Mouse (Mus musculus): ENCODE data around the gene Nf1. TPM values are rescaled to one million over a fixed set of nuclear protein-coding genes. Genes with fewer than 3 reads are reported as not detected.

Gene Nf1
- polyA plus RNA-seq, 1 experiment from 2014 or later, result 19.6 TPM

- H3K27ac ChIP-seq (ENCODE audit: low read depth, low read length), result no peak overlapping the region
- no peak for ATAC-seq (ENCODE audit: low read depth)
- WGBS, result 89% methylated on average over 3 of the region's 3 CpGs
Observed at GRCm38 (mm10) chr11:79460756-79461450, 121.4 kb downstream of the Nf1 start.

GRCm38 (mm10) chr11:79468097-79468496 lies 128.6 kb downstream of the Nf1 start:
- Histone ChIP-seq H3K9ac (replicated peaks; ENCODE audit: low read depth, low read length) (no peak overlapping the region), H3K9me3 (ENCODE audit: control insufficient read depth, low read length) (no peaks in the 10 kb centered on the region), H3K36me3 (ENCODE audit: control insufficient read depth, insufficient read depth, low read length) (peaks cover 29% of the 10 kb centered on the region), H3K4me2 (ENCODE audit: low read depth, low read length) (no peak overlapping the region), H3K27ac (ENCODE audit: low read depth, low read length) (no peak overlapping the region), H3K27me3 (ENCODE audit: control insufficient read depth, insufficient read depth, low read length) (no peaks in the 10 kb centered on the region), H3K4me3 (ENCODE audit: low read depth, low read length) (no peak overlapping the region), H3K4me1 (ENCODE audit: control insufficient read depth, insufficient read depth, low read length) (no peaks in the 10 kb centered on the region)
- ATAC-seq (ENCODE audit: low read depth), result no peak
- 85% methylated on average over 1 of the region's 1 CpGs for WGBS

More at GRCm38 (mm10) chr11:79460756-79461450, 121.4 kb downstream of the Nf1 start:
- Histone ChIP-seq H3K4me3 (ENCODE audit: low read depth, low read length) (no peak overlapping the region), H3K9ac (replicated peaks; ENCODE audit: low read depth, low read length) (no peak overlapping the region), H3K36me3 (ENCODE audit: control insufficient read depth, insufficient read depth, low read length) (peaks cover 21% of the 10 kb centered on the region), H3K27me3 (ENCODE audit: control insufficient read depth, insufficient read depth, low read length) (no peaks in the 10 kb centered on the region), H3K4me2 (ENCODE audit: low read depth, low read length) (no peak overlapping the region), H3K4me1 (ENCODE audit: control insufficient read depth, insufficient read depth, low read length) (no peaks in the 10 kb centered on the region), H3K9me3 (ENCODE audit: control insufficient read depth, low read length) (no peaks in the 10 kb centered on the region)

GRCm38 (mm10) chr11:79483392-79483791 lies 143.9 kb downstream of the Nf1 start:
- 90% methylated on average over 6 of the region's 6 CpGs for WGBS
- H3K4me1 ChIP-seq (ENCODE audit: control insufficient read depth, insufficient read depth, low read length), result no peaks in the 10 kb centered on the region
- H3K27me3 ChIP-seq (ENCODE audit: control insufficient read depth, insufficient read depth, low read length), result no peaks in the 10 kb centered on the region
- H3K4me2 ChIP-seq (ENCODE audit: low read depth, low read length), result no peak overlapping the region
- no peaks in the 10 kb centered on the region for H3K9me3 ChIP-seq (ENCODE audit: control insufficient read depth, low read length)
- no peak overlapping the region for H3K4me3 ChIP-seq (ENCODE audit: low read depth, low read length)
- peaks cover 3% of the 10 kb centered on the region; the same call in 1 of the 2 replicates for H3K36me3 ChIP-seq (ENCODE audit: control insufficient read depth, insufficient read depth, low read length)
- no peak overlapping the region for H3K27ac ChIP-seq (ENCODE audit: low read depth, low read length)
- no peak overlapping the region for H3K9ac ChIP-seq (replicated peaks; ENCODE audit: low read depth, low read length)
- ATAC-seq (ENCODE audit: low read depth), result no peak

GRCm38 (mm10) chr11:79483876-79484528 lies 144.5 kb downstream of the Nf1 start:
- Histone ChIP-seq H3K27me3 (ENCODE audit: control insufficient read depth, insufficient read depth, low read length) (no peaks in the 10 kb centered on the region), H3K9me3 (ENCODE audit: control insufficient read depth, low read length) (no peaks in the 10 kb centered on the region), H3K9ac (replicated peaks; ENCODE audit: low read depth, low read length) (no peak overlapping the region), H3K27ac (ENCODE audit: low read depth, low read length) (no peak overlapping the region), H3K4me2 (ENCODE audit: low read depth, low read length) (no peak overlapping the region), H3K36me3 (ENCODE audit: control insufficient read depth, insufficient read depth, low read length) (peaks cover 3% of the 10 kb centered on the region; the same call in 1 of the 2 replicates), H3K4me3 (ENCODE audit: low read depth, low read length) (no peak overlapping the region), H3K4me1 (ENCODE audit: control insufficient read depth, insufficient read depth, low read length) (no peaks in the 10 kb centered on the region)
- 85% methylated on average over 7 of the region's 7 CpGs for WGBS
- no peak for ATAC-seq (ENCODE audit: low read depth)

GRCm38 (mm10) chr11:79484721-79485120 lies 145.2 kb downstream of the Nf1 start:
- H3K36me3 ChIP-seq (ENCODE audit: control insufficient read depth, insufficient read depth, low read length), result peaks cover 3% of the 10 kb centered on the region; the same call in 1 of the 2 replicates
- no peak overlapping the region for H3K4me2 ChIP-seq (ENCODE audit: low read depth, low read length)
- no peaks in the 10 kb centered on the region for H3K27me3 ChIP-seq (ENCODE audit: control insufficient read depth, insufficient read depth, low read length)
- no peak overlapping the region for H3K9ac ChIP-seq (replicated peaks; ENCODE audit: low read depth, low read length)
- no peak overlapping the region for H3K4me3 ChIP-seq (ENCODE audit: low read depth, low read length)
- no peaks in the 10 kb centered on the region for H3K4me1 ChIP-seq (ENCODE audit: control insufficient read depth, insufficient read depth, low read length)
- H3K9me3 ChIP-seq (ENCODE audit: control insufficient read depth, low read length), result no peaks in the 10 kb centered on the region
- H3K27ac ChIP-seq (ENCODE audit: low read depth, low read length), result no peak overlapping the region
- no peak for ATAC-seq (ENCODE audit: low read depth)

GRCm38 (mm10) chr11:79494976-79495800 lies 155.7 kb downstream of the Nf1 start:
- Histone ChIP-seq H3K4me1 (ENCODE audit: control insufficient read depth, insufficient read depth, low read length) (no peaks in the 10 kb centered on the region), H3K27me3 (ENCODE audit: control insufficient read depth, insufficient read depth, low read length) (no peaks in the 10 kb centered on the region), H3K4me3 (ENCODE audit: low read depth, low read length) (no peak overlapping the region), H3K9ac (replicated peaks; ENCODE audit: low read depth, low read length) (no peak overlapping the region), H3K4me2 (ENCODE audit: low read depth, low read length) (no peak overlapping the region), H3K27ac (ENCODE audit: low read depth, low read length) (no peak overlapping the region), H3K9me3 (ENCODE audit: control insufficient read depth, low read length) (no peaks in the 10 kb centered on the region), H3K36me3 (ENCODE audit: control insufficient read depth, insufficient read depth, low read length) (no peaks in the 10 kb centered on the region)
- no peak for ATAC-seq (ENCODE audit: low read depth)
- 75% methylated on average over 10 of the region's 10 CpGs for WGBS

- WGBS, result 26% methylated on average over 2 of the region's 2 CpGs
- ATAC-seq (ENCODE audit: low read depth), result no peak
Observed at GRCm38 (mm10) chr11:79502917-79503316, 163.4 kb downstream of the Nf1 start.

GRCm38 (mm10) chr11:79503845-79504244 lies 164.4 kb downstream of the Nf1 start, which contains the start of gene Omg:
Omg (minus strand) TSS chr11:79504084.
- ATAC-seq (ENCODE audit: low read depth), result 0 out of 2 replicates have a peak, but pooled peaks have one; percentile 44
- no peak within 1 kb of the TSS for H3K9ac ChIP-seq (replicated peaks; ENCODE audit: low read depth, low read length)
- H3K27me3 ChIP-seq (ENCODE audit: control insufficient read depth, insufficient read depth, low read length), result no peaks in the 10 kb centered on the region
- H3K4me1 ChIP-seq (ENCODE audit: control insufficient read depth, insufficient read depth, low read length), result 0 out of 2 replicates have a peak, but pooled peaks cover 5% of the 10 kb centered on the region
- 0 out of 2 replicates have a peak within 1 kb of the TSS, but pooled peaks have one; percentile 52 for H3K27ac ChIP-seq (ENCODE audit: low read depth, low read length)
- WGBS, result 24% methylated on average over 8 of the region's 8 CpGs
- H3K4me3 ChIP-seq (ENCODE audit: low read depth, low read length), result no peak within 1 kb of the TSS
- H3K36me3 ChIP-seq (ENCODE audit: control insufficient read depth, insufficient read depth, low read length), result no peaks in the 10 kb centered on the region
- no peak within 1 kb of the TSS; the same call in 1 of the 2 replicates for H3K4me2 ChIP-seq (ENCODE audit: low read depth, low read length)
- H3K9me3 ChIP-seq (ENCODE audit: control insufficient read depth, low read length), result no peaks in the 10 kb centered on the region

More at GRCm38 (mm10) chr11:79502917-79503316, 163.4 kb downstream of the Nf1 start:
- Histone ChIP-seq H3K9ac (replicated peaks; ENCODE audit: low read depth, low read length) (no peak overlapping the region), H3K27ac (ENCODE audit: low read depth, low read length) (no peak overlapping the region), H3K4me3 (ENCODE audit: low read depth, low read length) (no peak overlapping the region), H3K36me3 (ENCODE audit: control insufficient read depth, insufficient read depth, low read length) (no peaks in the 10 kb centered on the region), H3K4me2 (ENCODE audit: low read depth, low read length) (no peak overlapping the region; the same call in 1 of the 2 replicates), H3K9me3 (ENCODE audit: control insufficient read depth, low read length) (no peaks in the 10 kb centered on the region), H3K27me3 (ENCODE audit: control insufficient read depth, insufficient read depth, low read length) (no peaks in the 10 kb centered on the region), H3K4me1 (ENCODE audit: control insufficient read depth, insufficient read depth, low read length) (0 out of 2 replicates have a peak, but pooled peaks cover 5% of the 10 kb centered on the region)
